Mouse (Mus musculus) liver, embryonic 14.5 days (tissue): ENCODE data around the gene Nodal.

ENCODE experiments used
- CTCF ChIP-seq: IDR thresholded peaks from 2 replicates; pipeline ENCODE4 v1.5.1; 2016; ENCODE audit warnings: antibody characterized with exemption, low read depth, control low read depth
- EP300 ChIP-seq: IDR thresholded peaks from 2 replicates; pipeline ENCODE4 v1.6.1; 2016; ENCODE audit warnings: antibody characterized with exemption, low read depth

GRCm38 (mm10) chr10:61374076-61374475, 43.7 kb upstream of the Nodal start:
- TF ChIP-seq EP300 (no peak), CTCF (no peak)
